Mouse (Mus musculus): ENCODE results near the gene Foxp2. TPM values are rescaled to one million over a fixed set of nuclear protein-coding genes. Genes with fewer than 3 reads are reported as not detected.

Gene Foxp2
- polyA plus RNA-seq, 1 experiment: not detected

GRCm38 (mm10) chr6:15163508-15164053 is 262.4 kb downstream of the Foxp2 start:
- 91% methylated on average over 2 of the region's 2 CpGs for WGBS
- H3K27ac ChIP-seq (ENCODE audit: insufficient read depth, low read depth, low read length): no peak overlapping the region
- TF ChIP-seq CTCF (IDR thresholded peaks at IDR 0.05; ENCODE audit: insufficient read depth, low read depth, low read length) (no peak), POLR2A (IDR thresholded peaks at IDR 0.05; ENCODE audit: insufficient read depth, low read depth, low read length) (no peak)
- H3K4me3 ChIP-seq (ENCODE audit: insufficient read depth, low read depth, low read length): no peak overlapping the region
- H3K4me1 ChIP-seq (ENCODE audit: control insufficient read depth, insufficient read depth, low read length): no peaks in the 10 kb centered on the region

GRCm38 (mm10) chr6:15176754-15177153 is 275.6 kb downstream of the Foxp2 start:
- Histone ChIP-seq H3K4me1 (ENCODE audit: control insufficient read depth, insufficient read depth, low read length) (no peaks in the 10 kb centered on the region), H3K27ac (ENCODE audit: insufficient read depth, low read depth, low read length) (no peak overlapping the region), H3K4me3 (ENCODE audit: insufficient read depth, low read depth, low read length) (no peak overlapping the region)
- TF ChIP-seq CTCF (IDR thresholded peaks at IDR 0.05; ENCODE audit: insufficient read depth, low read depth, low read length): no peak
- no peak for TF ChIP-seq POLR2A (IDR thresholded peaks at IDR 0.05; ENCODE audit: insufficient read depth, low read depth, low read length)

GRCm38 (mm10) chr6:15192877-15193276 is 291.7 kb downstream of the Foxp2 start:
- whole genome bisulfite sequencing: 88% methylated on average over 5 of the region's 5 CpGs
- H3K27ac ChIP-seq (ENCODE audit: insufficient read depth, low read depth, low read length): no peak overlapping the region

GRCm38 (mm10) chr6:15242176-15242942 is 341.2 kb downstream of the Foxp2 start:
- 59% methylated on average over 10 of the region's 10 CpGs for WGBS
- TF ChIP-seq CTCF (IDR thresholded peaks at IDR 0.05; ENCODE audit: insufficient read depth, low read depth, low read length) (no peak), POLR2A (IDR thresholded peaks at IDR 0.05; ENCODE audit: insufficient read depth, low read depth, low read length) (no peak)

More at GRCm38 (mm10) chr6:15192877-15193276, 291.7 kb downstream of the Foxp2 start:
- Histone ChIP-seq H3K4me3 (ENCODE audit: insufficient read depth, low read depth, low read length) (no peak overlapping the region), H3K4me1 (ENCODE audit: control insufficient read depth, insufficient read depth, low read length) (no peaks in the 10 kb centered on the region)
- TF ChIP-seq POLR2A (IDR thresholded peaks at IDR 0.05; ENCODE audit: insufficient read depth, low read depth, low read length): no peak
- TF ChIP-seq CTCF (IDR thresholded peaks at IDR 0.05; ENCODE audit: insufficient read depth, low read depth, low read length): no peak

GRCm38 (mm10) chr6:15257393-15257792 is 356.2 kb downstream of the Foxp2 start:
- TF ChIP-seq POLR2A (IDR thresholded peaks at IDR 0.05; ENCODE audit: insufficient read depth, low read depth, low read length): no peak
- TF ChIP-seq CTCF (IDR thresholded peaks at IDR 0.05; ENCODE audit: insufficient read depth, low read depth, low read length): no peak
- H3K4me1 ChIP-seq (ENCODE audit: control insufficient read depth, insufficient read depth, low read length): no peaks in the 10 kb centered on the region
- no peak overlapping the region for H3K27ac ChIP-seq (ENCODE audit: insufficient read depth, low read depth, low read length)
- 40% methylated on average over 7 of the region's 7 CpGs for WGBS
- H3K4me3 ChIP-seq (ENCODE audit: insufficient read depth, low read depth, low read length): no peak overlapping the region

More at GRCm38 (mm10) chr6:15242176-15242942, 341.2 kb downstream of the Foxp2 start:
- no peaks in the 10 kb centered on the region for H3K4me1 ChIP-seq (ENCODE audit: control insufficient read depth, insufficient read depth, low read length)
- no peak overlapping the region for H3K4me3 ChIP-seq (ENCODE audit: insufficient read depth, low read depth, low read length)
- no peak overlapping the region for H3K27ac ChIP-seq (ENCODE audit: insufficient read depth, low read depth, low read length)

GRCm38 (mm10) chr6:15257893-15258292 is 356.7 kb downstream of the Foxp2 start:
- Histone ChIP-seq H3K4me1 (ENCODE audit: control insufficient read depth, insufficient read depth, low read length) (no peaks in the 10 kb centered on the region), H3K27ac (ENCODE audit: insufficient read depth, low read depth, low read length) (no peak overlapping the region), H3K4me3 (ENCODE audit: insufficient read depth, low read depth, low read length) (no peak overlapping the region)
- no peak for TF ChIP-seq POLR2A (IDR thresholded peaks at IDR 0.05; ENCODE audit: insufficient read depth, low read depth, low read length)
- TF ChIP-seq CTCF (IDR thresholded peaks at IDR 0.05; ENCODE audit: insufficient read depth, low read depth, low read length): no peak
- 82% methylated on average over 6 of the region's 6 CpGs for WGBS

- 95% methylated on average over 2 of the region's 2 CpGs for WGBS
- Histone ChIP-seq H3K4me3 (ENCODE audit: insufficient read depth, low read depth, low read length) (no peak overlapping the region), H3K27ac (ENCODE audit: insufficient read depth, low read depth, low read length) (no peak overlapping the region), H3K4me1 (ENCODE audit: control insufficient read depth, insufficient read depth, low read length) (no peaks in the 10 kb centered on the region)
- no peak for TF ChIP-seq CTCF (IDR thresholded peaks at IDR 0.05; ENCODE audit: insufficient read depth, low read depth, low read length)
- no peak for TF ChIP-seq POLR2A (IDR thresholded peaks at IDR 0.05; ENCODE audit: insufficient read depth, low read depth, low read length)
Observed at GRCm38 (mm10) chr6:15268136-15268535, 367.0 kb downstream of the Foxp2 start.

- WGBS: 65% methylated on average over 3 of the region's 3 CpGs
Observed at GRCm38 (mm10) chr6:15285213-15285612, 384.1 kb downstream of the Foxp2 start.

GRCm38 (mm10) chr6:15294081-15294480 is 392.9 kb downstream of the Foxp2 start:
- H3K4me1 ChIP-seq (ENCODE audit: control insufficient read depth, insufficient read depth, low read length): no peaks in the 10 kb centered on the region
- no peak for TF ChIP-seq CTCF (IDR thresholded peaks at IDR 0.05; ENCODE audit: insufficient read depth, low read depth, low read length)
- TF ChIP-seq POLR2A (IDR thresholded peaks at IDR 0.05; ENCODE audit: insufficient read depth, low read depth, low read length): no peak
- H3K27ac ChIP-seq (ENCODE audit: insufficient read depth, low read depth, low read length): no peak overlapping the region
- H3K4me3 ChIP-seq (ENCODE audit: insufficient read depth, low read depth, low read length): no peak overlapping the region
- WGBS: 84% methylated on average over 5 of the region's 5 CpGs

More at GRCm38 (mm10) chr6:15285213-15285612, 384.1 kb downstream of the Foxp2 start:
- H3K4me1 ChIP-seq (ENCODE audit: control insufficient read depth, insufficient read depth, low read length): no peaks in the 10 kb centered on the region
- TF ChIP-seq POLR2A (IDR thresholded peaks at IDR 0.05; ENCODE audit: insufficient read depth, low read depth, low read length) (no peak), CTCF (IDR thresholded peaks at IDR 0.05; ENCODE audit: insufficient read depth, low read depth, low read length) (no peak)
- no peak overlapping the region for H3K4me3 ChIP-seq (ENCODE audit: insufficient read depth, low read depth, low read length)
- no peak overlapping the region for H3K27ac ChIP-seq (ENCODE audit: insufficient read depth, low read depth, low read length)
